Mouse (Mus musculus): ENCODE measurements around the gene Bbs5.

GRCm38 (mm10) chr2:69676713-69677112 lies 29.7 kb downstream of the Bbs5 start:
- no peak for TF ChIP-seq POLR2A (IDR thresholded peaks at IDR 0.05; ENCODE audit: insufficient read length, low read depth)
- TF ChIP-seq E2F4 (IDR thresholded peaks at IDR 0.05; ENCODE audit: insufficient read depth): no peak
- no peak for TF ChIP-seq MYOD1 (IDR thresholded peaks at IDR 0.05; ENCODE audit: control insufficient read depth in 1 of 3, insufficient read length in 2 of 3, low read depth in 2 of 3)
- no peak for TF ChIP-seq CEBPB (IDR thresholded peaks at IDR 0.05; ENCODE audit: insufficient read depth, poor library complexity, severe bottlenecking)
- no peak for TF ChIP-seq TCF12 (IDR thresholded peaks at IDR 0.05; ENCODE audit: insufficient read depth, poor library complexity, severe bottlenecking)
- no peak for TF ChIP-seq REST (IDR thresholded peaks at IDR 0.05; ENCODE audit: insufficient read depth, insufficient read length)
- TF ChIP-seq MAX (IDR thresholded peaks at IDR 0.05; ENCODE audit: low read depth): no peak
